Mouse (Mus musculus) embryonic stem cell, embryonic (primary cell): ENCODE measurements at regions not wholly inside any gene's neighbourhood (a gene's known extent, or its start where the extent isn't known, plus 50 kb on each side); places are given as distances from the start of the nearest gene placed in this dataset.

Experiments used
- CTCF ChIA-PET, 4 experiments: fragments of 300-600 bp in 2 of 4; fragments of 350-600 bp in 2 of 4; sonication (Branson Sonifier 250); formaldehyde crosslinking; loops; one replicate each; lab custom pipeline; 2022; ENCODE audit warnings: inconsistent platforms in 2 of 4; lab: Charles Lee
- POLR2A ChIA-PET, 4 experiments: fragments of 300-600 bp in 2 of 4; fragments of 350-600 bp in 2 of 4; sonication (Branson Sonifier 250); formaldehyde crosslinking; loops; one replicate each; lab custom pipeline; 2022; ENCODE audit warnings: antibody characterized with exemption in 4 of 4, inconsistent platforms in 1 of 4; lab: Charles Lee

GRCm38 (mm10) chr1:30362072-30362769, 511.5 kb downstream of the Phf3 start:
- ChIA-PET POLR2A (no interaction called here), CTCF (no interaction called here)

GRCm38 (mm10) chr1:30320657-30321262, 553.0 kb downstream of the Phf3 start:
- ChIA-PET POLR2A (no interaction called here), CTCF (no interaction called here)

DNA sequence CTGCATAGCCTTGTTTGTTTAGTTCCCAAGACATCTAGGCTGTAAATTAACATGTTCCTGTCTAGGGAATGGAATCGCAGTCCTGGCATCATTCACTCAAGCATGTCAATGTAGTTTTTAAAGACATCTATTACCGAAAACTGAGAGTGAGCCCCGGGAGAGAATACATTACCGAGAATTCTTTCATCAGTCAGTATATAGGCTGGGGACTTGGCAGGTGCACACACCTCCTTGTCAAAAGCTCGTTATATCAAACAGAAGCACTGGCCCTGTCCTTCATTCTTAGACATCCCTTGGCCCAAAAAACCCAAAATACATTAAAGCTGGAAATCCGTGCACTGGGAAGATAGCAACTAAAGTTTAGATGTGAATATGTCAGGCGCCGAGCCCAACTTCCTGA, 555.5 kb downstream of the Phf3 start:
- ChIA-PET CTCF (no interaction called here), POLR2A (no interaction called here)

DNA sequence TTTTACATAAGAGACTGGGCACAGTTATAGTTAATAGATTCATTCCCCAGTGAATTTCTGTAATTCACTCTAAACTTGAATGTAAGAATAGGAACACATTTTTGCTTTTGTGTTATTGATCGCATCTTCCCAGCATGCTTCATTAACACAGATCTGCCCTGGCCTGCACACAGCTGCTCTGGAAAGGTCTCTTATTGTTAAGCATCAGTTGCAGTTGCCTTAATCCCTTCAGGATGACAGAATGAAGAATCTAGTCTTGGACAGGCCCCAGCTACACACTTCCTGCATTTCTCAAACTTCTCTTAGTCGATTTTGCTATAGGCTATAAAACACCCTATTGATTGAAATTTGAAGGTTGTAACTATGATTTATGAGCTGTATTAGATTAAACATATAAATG, 584.6 kb downstream of the Phf3 start:
- ChIA-PET POLR2A (no interaction called here), CTCF (no interaction called here)

- POLR2A ChIA-PET, result no interaction called here
- CTCF ChIA-PET, result interaction anchor here in 1 of 4 experiments (0.6 kb wide), 1 partner anchor 543 kb away, joined by 9 read pairs; no protein-coding TSS in a partner anchor
Observed at GRCm38 (mm10) chr1:30262418-30262817, 611.3 kb downstream of the Phf3 start.

DNA sequence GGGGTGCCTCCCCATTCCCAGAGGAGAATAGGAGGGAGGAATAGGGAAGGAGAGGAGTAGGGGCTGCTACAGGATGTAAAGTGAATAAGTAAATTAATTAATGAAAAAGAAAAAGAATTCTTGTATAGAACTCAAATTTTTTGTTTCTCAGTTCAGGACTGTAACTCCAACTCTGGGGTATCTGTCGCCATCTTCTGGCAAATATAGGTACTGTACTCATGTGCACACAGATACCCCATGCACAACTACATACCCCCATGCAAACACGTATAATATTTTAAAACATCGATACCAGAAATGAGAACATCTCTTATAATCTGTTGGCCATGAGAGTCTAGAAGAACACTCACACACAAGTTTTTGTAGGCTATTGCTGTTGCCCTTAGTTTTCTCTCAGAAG, 614.2 kb downstream of the Phf3 start:
- ChIA-PET POLR2A (no interaction called here), CTCF (no interaction called here)

GRCm38 (mm10) chr1:30216764-30217348, 656.9 kb downstream of the Phf3 start:
- POLR2A ChIA-PET, result no interaction called here
- CTCF ChIA-PET, result no interaction called here

DNA sequence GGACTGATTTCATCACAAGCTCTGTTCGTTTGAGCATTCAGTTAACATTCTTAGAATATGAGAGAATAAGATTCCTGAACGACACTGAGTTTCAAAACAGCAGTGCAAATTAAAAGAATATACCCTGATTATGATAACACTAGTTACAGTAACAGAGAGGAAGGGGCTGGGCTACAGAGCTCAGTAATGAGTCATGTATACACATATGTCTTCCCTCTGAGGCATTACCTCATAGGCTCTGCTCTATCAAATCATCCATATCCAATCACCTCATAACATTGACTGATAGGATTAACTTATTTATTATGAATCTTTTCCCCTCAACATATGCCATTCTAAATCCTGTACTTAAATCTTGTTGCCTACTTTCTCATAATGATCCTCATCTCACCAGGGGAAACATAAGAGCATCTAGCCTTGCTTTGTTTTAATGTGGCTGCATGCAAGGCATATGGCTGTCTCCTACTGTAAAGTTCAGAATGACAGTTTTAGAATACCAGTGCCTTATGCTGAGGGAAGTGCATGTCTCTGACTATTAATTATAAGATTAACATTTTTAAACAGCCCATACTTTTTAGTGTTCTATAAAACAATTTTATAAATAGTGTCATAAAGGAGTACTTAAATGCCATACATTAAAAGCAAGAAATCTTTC, 669.0 kb downstream of the Phf3 start:
- CTCF ChIA-PET, result no interaction called here
- POLR2A ChIA-PET, result no interaction called here

DNA sequence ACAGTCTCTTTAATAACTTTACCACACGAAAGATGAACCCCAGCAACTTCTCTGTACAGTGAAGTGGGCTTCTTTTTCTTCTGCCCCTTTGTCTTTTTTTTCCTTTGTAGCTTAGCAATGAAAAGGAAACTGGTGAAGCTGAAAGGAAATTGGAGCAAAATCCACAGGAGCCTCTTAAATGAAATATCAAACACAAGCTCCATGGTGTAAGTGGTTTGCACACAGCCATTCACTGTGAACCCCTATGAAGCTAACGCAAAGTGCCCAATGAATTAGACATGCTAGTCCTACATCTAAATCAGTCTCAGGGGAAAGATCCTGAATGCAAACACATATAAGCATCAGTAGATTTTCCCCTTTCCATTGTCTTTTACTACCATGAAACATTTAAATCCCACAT, 697.5 kb downstream of the Phf3 start:
- POLR2A ChIA-PET, result no interaction called here
- CTCF ChIA-PET, result no interaction called here

GRCm38 (mm10) chr1:30144997-30145396, 728.7 kb downstream of the Phf3 start:
- POLR2A ChIA-PET, result interaction anchor here in 2 of 4 experiments (0.6 kb wide), 2 partner anchors 27 to 412 kb away, joined by 3 to 5 read pairs; no protein-coding TSS in a partner anchor

GRCm38 (mm10) chr1:30114186-30114585, 759.5 kb downstream of the Phf3 start:
- POLR2A ChIA-PET, result interaction anchor here in 1 of 4 experiments (0.6 kb wide), 1 partner anchor 211 kb away, joined by 3 read pairs; no protein-coding TSS in a partner anchor
- CTCF ChIA-PET, result no interaction called here

More at GRCm38 (mm10) chr1:30144997-30145396, 728.7 kb downstream of the Phf3 start:
- CTCF ChIA-PET, result interaction anchor here in 1 of 4 experiments (0.6 kb wide), 1 partner anchor 371 kb away, joined by 7 read pairs; no protein-coding TSS in a partner anchor
